Mouse (Mus musculus) lung, postnatal 25 days (tissue): ENCODE data around the gene Col4a6.

Experiments used
- DNase-seq: peaks from one replicate; pipeline ENCODE4 v3.0.0; 2022; ENCODE audit warnings: low spot score

Col4a6 gene

DNA sequence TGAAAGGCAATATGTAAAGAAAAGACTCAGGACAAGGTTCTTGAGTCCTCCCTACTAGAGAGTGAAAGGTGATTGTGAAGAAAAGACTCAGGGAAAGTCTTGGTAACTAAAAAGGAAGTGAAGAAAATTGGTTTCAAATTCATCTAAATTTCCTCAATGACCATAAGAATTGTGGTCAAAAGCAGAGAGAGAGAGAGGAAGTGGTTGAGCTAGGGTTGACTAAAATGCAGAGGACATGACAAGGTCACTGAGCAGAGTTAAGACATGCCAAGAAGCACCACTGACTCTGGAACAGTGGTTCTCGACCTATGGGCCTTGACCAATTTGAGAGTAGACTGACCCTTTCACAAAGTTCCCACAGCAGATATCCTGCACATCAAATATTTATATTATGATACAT, 224.2 kb downstream of the Col4a6 start:
- no peak for DNase-seq

DNA sequence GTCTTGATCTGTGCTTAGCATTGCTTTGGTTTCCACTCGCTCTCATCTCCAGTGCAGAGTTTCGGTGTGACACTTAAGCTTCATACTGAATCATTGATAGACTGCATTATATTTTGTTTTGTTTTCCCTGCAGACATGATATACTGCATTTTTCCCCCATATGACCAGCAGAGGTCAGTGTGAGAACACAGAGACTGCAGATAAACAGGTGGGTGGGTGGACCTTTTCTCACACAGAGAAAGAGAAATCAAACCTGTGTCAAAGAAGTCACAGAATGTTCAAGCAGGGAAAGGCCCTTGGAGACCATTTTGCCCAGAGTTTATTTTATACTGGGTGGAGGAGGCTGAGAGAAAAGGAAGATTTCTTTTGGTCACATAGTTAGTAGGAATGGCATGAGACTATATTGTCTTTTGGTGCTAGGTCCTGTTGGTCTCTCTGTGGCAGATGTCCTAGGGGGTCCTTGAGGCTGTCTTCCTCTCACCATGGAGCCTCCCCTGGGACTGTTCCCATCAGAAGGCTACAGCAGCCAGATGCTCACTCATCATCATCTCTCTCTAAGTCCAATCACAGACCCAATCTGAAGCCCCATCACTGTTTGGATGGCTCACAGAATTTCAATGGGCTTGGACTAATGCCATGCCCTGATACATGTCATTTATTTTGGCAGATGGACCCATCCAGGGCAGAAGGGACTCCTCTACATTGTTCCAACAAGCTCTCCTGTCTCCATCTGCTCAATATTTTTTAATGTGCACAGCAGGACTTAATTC, 237.1 kb downstream of the Col4a6 start:
- DNase-seq, result peak; percentile 4

DNA sequence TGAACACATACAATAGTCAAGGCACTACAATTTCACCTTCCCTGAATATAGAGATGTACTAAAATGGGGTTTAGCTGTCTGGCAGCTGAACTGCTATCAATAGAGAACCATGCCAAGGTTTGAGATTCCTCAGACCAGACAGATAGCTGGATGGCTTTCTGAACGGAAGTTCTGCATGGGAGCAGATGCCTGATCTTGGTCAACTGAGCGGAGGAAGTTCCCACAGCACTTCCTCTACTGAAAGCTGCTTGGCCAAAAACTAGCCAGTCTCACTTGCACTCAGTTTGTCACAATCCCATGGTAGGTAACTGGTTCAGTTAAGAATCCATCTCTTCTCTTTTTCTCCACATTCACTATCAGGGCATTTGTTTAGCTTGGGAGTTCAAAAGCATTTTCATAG, 245.7 kb downstream of the Col4a6 start:
- DNase-seq, result no peak

DNA sequence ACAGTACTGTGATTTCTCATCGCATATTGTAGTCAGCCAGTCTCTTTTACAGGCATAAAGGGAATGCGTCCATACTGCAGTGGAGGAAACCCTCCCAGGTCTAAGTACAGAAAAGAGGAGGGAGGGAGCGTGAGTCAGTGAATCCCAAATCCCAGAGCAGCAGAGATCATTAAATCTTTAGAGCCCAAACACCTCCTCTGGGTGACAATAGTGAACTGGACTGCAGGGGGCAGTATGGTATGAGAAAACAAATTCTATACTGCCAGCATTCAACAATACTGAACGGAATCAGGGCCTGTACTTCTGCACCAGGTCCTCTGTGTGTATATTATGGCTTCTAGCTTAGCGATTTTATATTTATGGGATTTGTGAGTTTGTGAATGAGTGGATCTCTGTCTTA, 261.1 kb downstream of the Col4a6 start:
- peak; percentile 15 for DNase-seq

DNA sequence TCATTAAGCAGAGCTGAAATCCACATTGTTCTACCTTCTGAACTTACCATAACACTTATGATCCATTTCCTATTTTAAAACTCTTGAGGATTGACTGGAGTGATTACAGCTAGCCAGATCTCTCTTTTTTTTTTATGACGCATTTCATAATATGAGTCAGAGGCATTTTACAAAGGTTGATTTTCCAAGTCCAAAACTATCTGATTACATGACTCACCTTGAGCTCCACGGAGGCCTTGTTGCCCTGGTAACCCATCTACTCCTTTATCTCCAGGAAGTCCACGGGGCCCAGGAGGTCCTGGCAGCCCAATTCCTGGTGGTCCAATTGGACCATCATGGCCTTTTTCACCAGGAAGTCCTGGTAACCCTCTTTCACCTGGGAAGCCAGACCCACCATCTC, 274.9 kb downstream of the Col4a6 start:
- no peak for DNase-seq

DNA sequence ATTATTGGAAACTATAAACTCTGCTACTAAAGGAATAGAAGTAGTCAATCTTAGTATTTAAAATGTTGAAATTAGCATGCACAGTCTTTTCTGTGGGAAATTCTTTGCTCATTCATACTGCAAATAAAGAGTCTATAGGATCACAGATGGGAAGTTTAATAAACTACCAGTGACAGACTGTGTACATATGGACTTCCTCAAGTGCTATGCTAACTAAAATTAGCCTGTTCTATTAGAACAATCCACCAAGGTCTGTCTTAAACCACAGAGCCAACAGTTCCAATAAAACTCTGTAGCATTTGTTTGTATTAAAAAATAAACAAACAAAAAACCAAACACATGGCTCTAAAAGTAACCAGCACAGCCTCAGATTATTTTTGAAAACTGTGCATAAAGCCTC, 278.8 kb downstream of the Col4a6 start:
- DNase-seq, result no peak

DNA sequence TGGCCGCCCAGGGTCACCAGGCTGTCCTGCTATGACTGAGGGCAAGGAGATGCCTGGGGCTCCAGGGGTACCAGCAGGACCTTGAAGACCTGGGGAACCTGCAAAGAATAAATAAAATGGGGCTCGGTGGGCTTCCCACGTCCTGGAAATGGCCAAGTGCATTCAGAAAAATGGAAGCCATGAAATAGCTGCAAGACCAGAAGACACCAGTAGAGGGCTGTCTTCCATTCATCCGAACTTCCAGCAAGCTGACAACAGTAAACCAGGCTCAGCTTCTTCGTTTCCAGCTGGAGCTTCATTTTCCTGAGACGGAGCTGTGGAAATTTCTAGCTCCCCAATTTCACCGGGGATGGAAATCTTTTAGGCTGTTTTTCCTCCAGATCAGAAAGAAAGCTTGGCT, 298.5 kb downstream of the Col4a6 start:
- DNase-seq, result no peak

DNA sequence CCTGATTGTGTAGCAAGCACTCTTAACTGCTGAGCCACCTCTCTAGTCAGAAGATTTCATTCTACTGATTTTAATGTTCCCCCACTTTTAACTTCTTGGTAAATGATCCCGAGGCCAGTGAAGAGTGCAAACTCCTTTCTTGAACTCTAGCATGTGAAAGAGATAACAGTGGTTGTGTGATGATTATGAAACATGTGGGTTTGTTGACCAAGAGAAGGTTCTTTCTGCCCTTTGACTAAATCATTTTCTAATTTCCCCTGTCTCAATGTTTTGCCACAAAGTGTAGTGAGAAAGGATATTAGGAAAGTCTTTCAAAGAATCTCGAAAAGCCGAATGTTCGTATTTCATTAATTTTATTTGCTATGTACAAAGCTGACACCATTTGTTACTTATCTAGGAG, 308.8 kb downstream of the Col4a6 start:
- no peak for DNase-seq

DNA sequence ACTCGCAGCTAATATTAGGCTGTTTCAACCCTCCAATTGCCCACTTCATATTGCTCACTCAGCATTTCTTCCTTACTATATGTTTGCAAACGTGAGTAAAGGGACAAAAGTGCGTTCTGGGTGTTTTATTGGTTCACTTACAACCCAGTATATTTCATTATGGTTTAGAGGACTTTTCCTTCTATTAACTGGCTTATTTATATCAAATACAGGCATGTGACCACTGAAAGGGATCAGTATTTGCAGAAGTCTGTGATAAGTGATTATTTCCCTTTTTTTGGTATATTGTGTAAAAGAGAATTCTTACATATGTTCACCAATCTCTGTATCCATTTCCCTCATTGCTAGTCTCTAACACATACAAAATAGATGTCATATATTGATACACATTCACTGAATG, 313.5 kb downstream of the Col4a6 start:
- DNase-seq, result no peak

DNA sequence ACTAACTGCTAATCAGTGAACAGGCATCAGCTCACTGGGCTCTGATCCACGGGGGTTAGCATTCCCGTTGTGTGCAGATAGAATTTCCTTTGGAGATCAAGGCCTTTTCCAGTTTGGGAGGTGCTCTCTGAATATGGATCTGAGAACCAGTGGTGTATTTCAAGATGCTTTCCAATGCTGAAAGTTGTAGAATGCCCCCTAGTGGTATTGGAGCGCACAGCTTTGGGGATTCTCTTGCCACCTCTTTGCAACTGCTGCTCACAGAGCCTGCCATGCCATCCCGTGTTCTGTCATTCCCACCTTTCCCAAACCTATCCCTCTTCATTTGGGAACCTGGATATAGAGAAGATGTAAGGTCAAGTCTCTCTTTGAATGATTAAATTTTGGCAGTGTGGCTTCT, 315.7 kb downstream of the Col4a6 start:
- DNase-seq, result peak; percentile 20

DNA sequence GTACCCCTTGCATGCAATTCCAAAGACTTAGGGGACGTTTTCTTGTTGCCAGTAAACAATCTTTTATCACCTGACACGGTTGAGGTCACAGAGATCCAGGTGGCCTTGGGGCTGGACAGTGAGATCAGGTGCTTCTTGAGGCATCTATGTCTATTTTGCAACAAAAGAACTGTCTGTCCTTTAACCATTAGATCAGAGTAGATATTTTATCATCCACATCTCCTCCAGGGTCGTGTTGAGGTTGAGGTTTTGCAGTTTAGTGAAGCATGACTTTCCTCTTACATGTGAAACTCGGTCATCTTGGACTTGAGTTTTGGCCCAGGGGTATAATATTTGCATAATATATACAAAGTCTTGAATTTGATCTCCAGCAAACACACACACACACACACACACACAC, 316.2 kb downstream of the Col4a6 start:
- DNase-seq, result no peak

DNA sequence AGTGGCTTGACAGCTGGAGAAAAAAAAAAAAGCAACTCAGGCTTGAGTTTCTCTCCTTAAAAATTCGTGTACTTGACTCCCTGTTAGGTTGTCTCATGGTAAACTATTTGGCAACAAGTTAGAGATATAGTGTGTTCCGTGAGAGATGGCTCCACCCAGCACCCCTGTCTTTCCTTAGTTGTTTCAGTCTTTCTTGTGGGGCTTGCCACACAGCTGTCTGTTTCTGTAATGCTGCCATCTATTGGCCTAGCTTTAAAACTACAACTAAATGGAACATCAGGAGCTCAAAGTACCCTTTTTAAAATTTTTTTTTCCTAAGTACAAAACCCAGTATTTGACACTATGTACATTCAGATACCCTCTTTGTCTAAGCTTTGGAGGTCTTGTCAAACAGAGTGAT, 317.2 kb downstream of the Col4a6 start:
- DNase-seq, result peak; percentile 14

DNA sequence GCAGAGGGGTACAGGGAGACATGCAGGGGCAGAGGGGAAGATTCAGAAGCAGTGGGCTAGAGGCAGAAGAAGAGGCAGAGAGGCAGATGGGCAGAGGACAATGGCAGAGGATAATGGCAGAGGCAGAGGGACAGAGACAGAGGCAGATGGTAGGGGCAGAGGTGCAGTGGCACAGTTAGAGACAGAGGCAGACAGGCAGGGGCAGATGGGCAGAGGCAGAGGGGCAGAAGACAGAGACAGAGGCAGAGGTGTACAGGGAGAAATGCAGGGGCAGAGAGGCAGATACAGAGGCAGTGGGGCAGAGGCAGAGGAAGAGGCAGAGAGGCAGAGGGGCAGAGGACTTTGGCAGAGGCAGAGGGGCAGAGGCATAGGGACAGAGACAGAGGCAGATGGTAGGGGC, 322.7 kb downstream of the Col4a6 start:
- no peak for DNase-seq

DNA sequence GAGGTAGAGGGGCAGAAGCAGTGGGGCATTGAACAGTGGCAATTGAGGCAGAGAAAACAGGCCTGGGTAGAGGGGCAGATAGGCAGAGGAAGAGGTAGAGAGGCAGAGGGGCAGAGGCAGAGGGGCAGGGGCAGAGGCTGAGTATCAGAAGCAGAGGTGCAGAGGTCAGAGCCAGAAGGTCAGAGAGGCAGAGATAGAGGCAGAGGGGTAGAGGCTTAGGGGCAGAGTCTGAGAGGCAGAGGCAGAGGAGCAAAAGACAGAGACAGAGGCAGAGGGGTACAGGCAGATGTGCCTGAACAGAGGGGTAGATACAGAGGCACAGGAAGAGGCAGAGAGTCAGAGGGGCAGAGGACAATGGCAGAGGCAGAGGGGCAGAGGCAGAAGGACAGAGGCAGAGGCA, 323.6 kb downstream of the Col4a6 start:
- no peak for DNase-seq

DNA sequence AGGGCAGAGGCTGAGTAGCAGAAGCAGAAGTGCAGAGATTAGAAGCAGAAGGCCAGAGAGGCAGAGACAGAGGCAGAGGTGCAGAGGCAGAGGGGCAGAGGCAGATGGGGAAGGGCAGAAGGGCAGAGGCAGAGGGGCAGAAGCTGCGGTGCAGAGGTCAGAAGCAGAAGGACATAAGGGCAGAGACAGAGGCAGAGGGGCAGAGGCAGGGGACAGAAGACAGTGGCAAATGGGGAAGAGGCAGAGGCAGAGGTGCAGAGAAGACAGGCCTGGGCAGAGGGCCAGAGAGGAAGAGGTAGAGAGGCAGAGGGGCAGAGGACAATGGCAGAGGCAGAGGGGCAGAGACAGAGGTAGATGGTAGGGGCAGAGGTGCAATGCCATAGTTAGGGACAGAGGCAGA, 324.2 kb downstream of the Col4a6 start:
- DNase-seq, result no peak
